Mouse (Mus musculus): ENCODE measurements around the gene Prps1l3. TPM values are rescaled to one million over a fixed set of nuclear protein-coding genes. Genes with fewer than 3 reads are reported as not detected.
"Not testable (repeated sequence)": the region's sequence is repeated elsewhere in the genome, so short reads cannot be mapped to it uniquely, and the experiment has no call there.

The Prps1l3 gene
- polyA plus RNA-seq, 1 experiment from 2014 or later, result 41.9 TPM

- Histone ChIP-seq H3K4me2 (replicated peaks) (no peak overlapping the region), H3K9ac (replicated peaks) (no peak overlapping the region), H3K9me3 (no peaks in the 10 kb centered on the region), H3K36me3 (no peaks in the 10 kb centered on the region), H3K4me3 (replicated peaks) (no peak overlapping the region), H3K27me3 (peaks cover 15% of the 10 kb centered on the region), H3K4me1 (replicated peaks) (peaks cover 3% of the 10 kb centered on the region), H3K27ac (no peak overlapping the region)
- 98% methylated on average over 3 of the region's 3 CpGs for WGBS
- no peak for ATAC-seq
Measured at GRCm38 (mm10) chr12:57201901-57202300, 28.3 kb upstream of the Prps1l3 start.

- WGBS, result 85% methylated on average over 4 of the region's 4 CpGs
- Histone ChIP-seq H3K27ac (no peak overlapping the region), H3K9me3 (no peaks in the 10 kb centered on the region), H3K4me3 (replicated peaks) (no peak overlapping the region), H3K27me3 (no peaks in the 10 kb centered on the region), H3K9ac (replicated peaks) (no peak overlapping the region), H3K36me3 (no peaks in the 10 kb centered on the region), H3K4me2 (replicated peaks) (no peak overlapping the region), H3K4me1 (replicated peaks) (no peaks in the 10 kb centered on the region)
- ATAC-seq, result no peak
Measured at GRCm38 (mm10) chr12:57204276-57204851, 25.8 kb upstream of the Prps1l3 start.

- H3K9me3 ChIP-seq, result no peaks in the 10 kb centered on the region
- WGBS, result 8% methylated on average over 30 of the region's 30 CpGs
- peak overlapping the region; percentile 51 for H3K4me3 ChIP-seq (replicated peaks)
- peak overlapping the region; percentile 53 for H3K27ac ChIP-seq
- peak overlapping the region; percentile 67 for H3K9ac ChIP-seq (replicated peaks)
- H3K36me3 ChIP-seq, result no peaks in the 10 kb centered on the region
- peak; percentile 86 for ATAC-seq
- no peaks in the 10 kb centered on the region for H3K27me3 ChIP-seq
- 0 out of 2 replicates have a peak, but pooled peaks cover 4% of the 10 kb centered on the region for H3K4me1 ChIP-seq (replicated peaks)
- peak overlapping the region; percentile 77 for H3K4me2 ChIP-seq (replicated peaks)
Measured at GRCm38 (mm10) chr12:57211353-57212311, 18.6 kb upstream of the Prps1l3 start.

GRCm38 (mm10) chr12:57212463-57212862 is 17.7 kb upstream of the Prps1l3 start:
- not testable (repeated sequence) for H3K36me3 ChIP-seq; H3K4me1 ChIP-seq (replicated peaks); H3K27me3 ChIP-seq; H3K9me3 ChIP-seq; H3K27ac ChIP-seq; H3K9ac ChIP-seq (replicated peaks); ATAC-seq; H3K4me3 ChIP-seq (replicated peaks)
- H3K4me2 ChIP-seq (replicated peaks), result 0 out of 2 replicates have a peak overlapping the region, but pooled peaks have one; percentile 77
- WGBS, result 92% methylated on average over 5 of the region's 5 CpGs

DNA sequence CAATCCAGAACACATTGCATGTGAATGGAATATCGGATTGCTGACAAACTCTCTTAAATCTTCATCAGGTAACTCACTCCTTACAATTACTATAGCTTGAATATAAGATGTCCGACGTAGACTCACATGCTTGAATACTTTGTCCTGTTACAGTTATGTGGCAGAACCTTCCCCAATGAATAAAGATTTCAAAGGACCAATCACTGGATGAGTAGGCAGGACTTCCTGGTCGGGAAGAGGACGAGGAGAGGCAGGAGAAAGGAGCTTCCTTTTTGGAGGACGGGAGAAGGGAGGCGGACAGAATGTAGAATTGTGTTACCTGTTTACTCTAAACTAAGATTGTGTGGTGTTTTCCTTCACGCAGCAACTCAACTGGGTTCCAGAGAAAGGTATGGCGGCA is 3.8 kb upstream of the Prps1l3 start:
- Histone ChIP-seq H3K9me3 (no peaks in the 10 kb centered on the region), H3K9ac (replicated peaks) (no peak overlapping the region), H3K4me2 (replicated peaks) (no peak overlapping the region), H3K4me3 (replicated peaks) (no peak overlapping the region), H3K27me3 (no peaks in the 10 kb centered on the region), H3K27ac (no peak overlapping the region), H3K4me1 (replicated peaks) (peaks cover 6% of the 10 kb centered on the region; the same call in 1 of the 2 replicates), H3K36me3 (no peaks in the 10 kb centered on the region)
- no peak for ATAC-seq
- WGBS, result 92% methylated on average over 9 of the region's 9 CpGs

DNA sequence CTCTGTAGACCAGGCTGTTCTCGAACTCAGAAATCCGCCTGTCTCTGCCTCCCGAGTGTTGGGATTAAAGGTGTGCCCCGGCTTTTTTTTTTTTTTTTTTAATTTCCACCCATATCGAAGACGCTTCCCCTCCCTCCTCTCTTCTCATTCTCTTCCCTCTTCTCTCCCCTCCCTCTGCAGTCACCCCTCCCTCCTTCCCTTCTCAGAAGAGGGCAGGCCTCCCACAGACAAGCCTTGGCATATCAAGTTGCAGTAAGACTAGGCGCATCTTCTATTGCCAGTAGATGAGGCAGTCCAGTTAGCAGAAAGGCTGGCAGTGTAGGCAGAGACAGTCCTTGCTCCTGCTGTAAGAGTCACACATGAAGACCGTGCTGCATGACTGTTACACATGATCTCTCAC is 2.4 kb upstream of the Prps1l3 start:
- ATAC-seq, result no peak
- Histone ChIP-seq H3K4me1 (replicated peaks) (peaks cover 9% of the 10 kb centered on the region; the same call in 1 of the 2 replicates), H3K36me3 (no peaks in the 10 kb centered on the region), H3K27ac (no peak overlapping the region), H3K9ac (replicated peaks) (no peak overlapping the region), H3K4me2 (replicated peaks) (no peak overlapping the region), H3K4me3 (replicated peaks) (no peak overlapping the region), H3K9me3 (no peaks in the 10 kb centered on the region), H3K27me3 (no peaks in the 10 kb centered on the region)
- WGBS, result 80% methylated on average over 4 of the region's 8 CpGs

- Histone ChIP-seq H3K9me3 (no peaks in the 10 kb centered on the region), H3K4me3 (replicated peaks) (peak overlapping the region; percentile 82), H3K27ac (peak overlapping the region; percentile 86), H3K36me3 (no peaks in the 10 kb centered on the region), H3K4me1 (replicated peaks) (peaks cover 9% of the 10 kb centered on the region; the same call in 1 of the 2 replicates), H3K9ac (replicated peaks) (peak overlapping the region; percentile 83), H3K4me2 (replicated peaks) (peak overlapping the region; percentile 71), H3K27me3 (no peaks in the 10 kb centered on the region)
- ATAC-seq, result peak; percentile 8
- 46% methylated on average over 4 of the region's 4 CpGs for WGBS
Measured at GRCm38 (mm10) chr12:57229703-57230102, 509 bp upstream of the Prps1l3 start.

DNA sequence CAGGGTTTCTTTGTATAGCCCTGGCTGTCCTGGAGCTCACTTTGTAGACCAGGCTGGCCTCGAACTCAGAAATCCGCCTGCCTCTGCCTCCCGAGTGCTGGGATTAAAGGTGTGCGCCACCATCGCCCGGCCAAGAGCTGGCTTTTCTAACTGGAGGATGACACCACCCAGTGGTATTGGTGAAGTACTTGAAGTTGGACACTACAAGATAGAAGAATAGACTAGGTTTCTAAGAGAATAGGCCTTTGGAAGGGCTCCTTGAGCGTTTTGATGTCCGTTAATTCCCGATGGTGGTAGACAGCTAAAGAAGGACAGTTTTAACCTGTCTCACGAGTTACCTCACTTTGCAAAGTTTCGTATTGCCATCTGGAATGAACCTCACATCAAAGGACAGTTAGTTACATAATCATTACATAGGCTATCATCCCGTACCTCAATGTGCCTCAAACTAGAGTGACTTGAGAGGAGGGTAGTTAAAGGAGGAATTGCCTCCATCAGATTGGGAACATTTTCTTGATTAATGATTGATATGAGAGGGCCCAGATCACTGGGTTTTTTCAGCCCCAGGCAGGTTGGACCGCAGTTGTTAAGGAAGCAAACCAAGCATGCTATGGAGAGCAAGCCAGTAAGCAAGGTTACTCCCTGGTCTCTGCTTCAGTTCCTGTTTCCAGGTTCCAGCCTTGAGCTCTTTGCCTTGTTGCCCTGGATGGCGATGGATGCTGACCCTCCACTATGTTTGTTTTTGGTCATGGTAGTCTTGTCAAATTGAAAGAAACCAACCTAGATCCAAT is 1.1 kb downstream of the Prps1l3 start:
- Histone ChIP-seq H3K4me3 (replicated peaks) (peak overlapping the region; percentile 82), H3K4me2 (replicated peaks) (peak overlapping the region; percentile 71), H3K27ac (no peak overlapping the region), H3K27me3 (no peaks in the 10 kb centered on the region), H3K36me3 (no peaks in the 10 kb centered on the region), H3K9me3 (no peaks in the 10 kb centered on the region), H3K4me1 (replicated peaks) (peaks cover 9% of the 10 kb centered on the region; the same call in 1 of the 2 replicates), H3K9ac (replicated peaks) (peak overlapping the region; percentile 83; the same call in 1 of the 2 replicates)
- WGBS, result 80% methylated on average over 14 of the region's 14 CpGs
- no peak for ATAC-seq

GRCm38 (mm10) chr12:57233386-57233785 is 3.2 kb downstream of the Prps1l3 start:
- H3K27me3 ChIP-seq, result no peaks in the 10 kb centered on the region
- H3K9me3 ChIP-seq, result no peaks in the 10 kb centered on the region
- no peak overlapping the region for H3K9ac ChIP-seq (replicated peaks)
- peaks cover 3% of the 10 kb centered on the region for H3K36me3 ChIP-seq
- no peak overlapping the region for H3K27ac ChIP-seq
- H3K4me3 ChIP-seq (replicated peaks), result no peak overlapping the region
- no peak for ATAC-seq
- WGBS, result 87% methylated on average over 5 of the region's 5 CpGs
- H3K4me2 ChIP-seq (replicated peaks), result no peak overlapping the region
- peaks cover 9% of the 10 kb centered on the region; the same call in 1 of the 2 replicates for H3K4me1 ChIP-seq (replicated peaks)

DNA sequence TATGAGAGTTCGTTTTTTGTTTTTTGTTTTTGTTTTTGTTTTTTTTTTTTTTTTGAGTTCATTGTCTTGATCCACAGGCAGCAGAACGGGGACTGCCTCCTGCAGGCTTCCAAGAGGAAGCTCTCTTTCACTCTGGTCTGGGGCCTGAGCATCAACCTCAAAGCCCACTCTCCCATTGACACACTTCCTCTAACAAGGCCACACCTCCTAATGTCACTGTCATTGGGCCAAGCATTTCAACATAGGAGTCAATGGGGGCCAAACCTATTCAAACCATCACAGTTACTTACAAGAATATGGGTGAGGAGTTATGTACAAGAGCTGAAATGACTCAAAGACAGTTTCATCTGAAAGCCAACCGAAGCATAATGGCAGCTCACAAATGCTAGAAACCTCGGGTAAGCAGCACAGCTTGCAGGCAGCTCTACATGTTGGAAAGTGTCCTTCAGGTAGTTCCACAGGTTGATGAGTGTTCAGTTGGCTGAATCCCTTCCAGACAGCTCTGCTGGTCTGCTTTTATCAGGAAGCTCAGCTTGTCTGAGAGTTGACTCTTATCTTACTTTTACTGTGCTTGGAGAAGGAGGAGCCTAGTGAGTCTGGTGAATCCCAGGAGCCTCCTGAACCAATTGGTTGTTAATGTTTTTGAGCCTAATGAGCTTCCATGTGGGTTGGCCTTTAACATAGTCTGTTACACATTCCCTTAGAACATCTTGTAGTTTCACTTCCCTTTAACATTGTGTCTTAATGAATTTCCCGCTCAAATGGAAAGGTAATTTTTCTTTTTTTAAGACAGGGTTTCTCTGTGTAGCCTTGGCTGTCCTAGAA is 13.7 kb downstream of the Prps1l3 start:
- Histone ChIP-seq H3K4me2 (replicated peaks) (no peak overlapping the region), H3K27ac (no peak overlapping the region), H3K27me3 (no peaks in the 10 kb centered on the region), H3K36me3 (peaks cover 21% of the 10 kb centered on the region), H3K4me3 (replicated peaks) (no peak overlapping the region), H3K9ac (replicated peaks) (no peak overlapping the region), H3K9me3 (no peaks in the 10 kb centered on the region), H3K4me1 (replicated peaks) (no peaks in the 10 kb centered on the region)
- ATAC-seq, result no peak
- WGBS, result 89% methylated on average over 5 of the region's 5 CpGs

DNA sequence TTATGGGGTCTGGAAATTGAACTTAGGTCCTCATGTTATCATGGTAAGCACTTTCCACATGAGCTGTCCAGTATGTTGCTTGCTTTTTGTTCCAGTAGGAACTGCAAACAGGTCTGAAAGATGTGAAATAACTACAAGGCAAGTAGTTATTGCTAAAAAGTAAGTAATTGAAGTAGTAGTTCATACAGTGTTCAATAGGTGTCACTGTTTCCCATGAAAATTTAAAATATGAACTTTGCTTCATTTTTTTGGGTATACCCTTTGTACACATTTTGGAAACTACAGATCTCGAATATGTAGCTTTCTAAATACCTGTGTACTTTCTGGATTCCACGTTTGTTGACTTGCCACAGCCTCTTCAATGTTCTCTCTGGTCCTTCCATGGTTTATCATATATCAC is 28.4 kb downstream of the Prps1l3 start:
- Histone ChIP-seq H3K9ac (replicated peaks) (no peak overlapping the region), H3K4me3 (replicated peaks) (no peak overlapping the region), H3K9me3 (no peaks in the 10 kb centered on the region), H3K27me3 (no peaks in the 10 kb centered on the region), H3K4me2 (replicated peaks) (no peak overlapping the region), H3K36me3 (no peaks in the 10 kb centered on the region), H3K27ac (no peak overlapping the region), H3K4me1 (replicated peaks) (no peaks in the 10 kb centered on the region)
- ATAC-seq, result no peak
- 56% methylated on average over 2 of the region's 2 CpGs for WGBS

Measured in midbrain, embryonic 13.5 days (tissue).